Mouse (Mus musculus): ENCODE measurements around the gene Magi2. TPM values are rescaled to one million over a fixed set of nuclear protein-coding genes. Genes with fewer than 3 reads are reported as not detected.

Gene Magi2
- polyA plus RNA-seq, 1 experiment, result 1.6 TPM

DNA sequence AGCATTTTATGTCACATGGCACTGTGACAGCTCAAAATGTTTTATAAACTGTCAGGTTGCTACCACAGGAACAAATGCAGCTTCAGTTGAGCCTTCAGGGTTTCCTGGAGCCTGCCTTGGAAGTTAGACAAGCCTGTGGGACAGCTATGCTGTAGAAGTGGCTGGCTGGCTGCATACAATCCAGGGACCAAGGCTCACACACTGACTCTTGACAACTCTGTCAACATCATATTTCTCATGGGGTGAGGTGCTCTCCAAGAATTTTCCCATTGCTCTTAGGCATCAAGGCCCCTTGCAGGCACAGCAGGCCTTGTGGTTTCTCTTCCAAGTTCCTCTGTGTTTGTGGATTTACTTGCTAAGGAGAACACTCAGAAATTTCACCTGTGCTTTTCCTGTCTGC, 1107.7 kb downstream of the Magi2 start:
- no peak for DNase-seq
- Histone ChIP-seq H3K36me3 (ENCODE audit: control insufficient read depth, insufficient read depth, low read length) (no peaks in the 10 kb centered on the region), H3K4me3 (ENCODE audit: control insufficient read depth, insufficient read depth, low read length) (no peak overlapping the region), H3K27me3 (ENCODE audit: control insufficient read depth, insufficient read depth, low read length) (no peaks in the 10 kb centered on the region), H3K4me1 (replicated peaks; ENCODE audit: control insufficient read depth, insufficient read depth, low read length) (peaks cover 6% of the 10 kb centered on the region), H3K27ac (ENCODE audit: control insufficient read depth, insufficient read depth, low read length) (no peak overlapping the region; the same call in 1 of the 2 replicates)
- no peak for TF ChIP-seq POLR2A (IDR thresholded peaks at IDR 0.05; ENCODE audit: control insufficient read depth, extremely low read depth, insufficient read depth, low read length, poor library complexity)
- TF ChIP-seq CTCF (IDR thresholded peaks at IDR 0.05; ENCODE audit: borderline replicate concordance, control insufficient read depth, extremely low read depth, insufficient read depth, low read length, poor library complexity), result no peak

DNA sequence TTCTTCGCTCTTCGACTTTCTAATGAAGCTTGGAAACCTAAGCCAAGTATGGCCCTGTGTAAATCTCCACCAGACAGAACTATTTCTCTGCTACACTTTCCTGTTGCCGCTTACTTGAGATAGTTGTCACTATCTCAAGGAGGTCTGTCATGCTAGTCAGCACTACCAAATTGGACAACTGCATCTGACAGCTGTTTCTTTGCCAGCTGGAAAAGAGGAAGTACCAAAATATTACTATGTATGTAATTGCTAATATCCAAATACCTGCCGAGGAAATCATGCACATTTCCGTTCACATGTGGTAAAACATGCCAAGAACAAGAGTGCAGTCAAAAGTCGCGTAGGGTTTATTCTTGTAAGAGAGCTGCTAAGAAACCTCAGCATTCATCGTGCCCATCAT, 1126.1 kb downstream of the Magi2 start:
- 52% methylated on average over 8 of the region's 8 CpGs for WGBS
- Histone ChIP-seq H3K27me3 (ENCODE audit: control insufficient read depth, insufficient read depth, low read length) (no peaks in the 10 kb centered on the region), H3K4me1 (replicated peaks; ENCODE audit: control insufficient read depth, insufficient read depth, low read length) (no peaks in the 10 kb centered on the region), H3K36me3 (ENCODE audit: control insufficient read depth, insufficient read depth, low read length) (no peaks in the 10 kb centered on the region), H3K27ac (ENCODE audit: control insufficient read depth, insufficient read depth, low read length) (no peak overlapping the region), H3K4me3 (ENCODE audit: control insufficient read depth, insufficient read depth, low read length) (no peak overlapping the region)
- TF ChIP-seq CTCF (IDR thresholded peaks at IDR 0.05; ENCODE audit: borderline replicate concordance, control insufficient read depth, extremely low read depth, insufficient read depth, low read length, poor library complexity) (no peak), POLR2A (IDR thresholded peaks at IDR 0.05; ENCODE audit: control insufficient read depth, extremely low read depth, insufficient read depth, low read length, poor library complexity) (no peak)
- no peak for DNase-seq

DNA sequence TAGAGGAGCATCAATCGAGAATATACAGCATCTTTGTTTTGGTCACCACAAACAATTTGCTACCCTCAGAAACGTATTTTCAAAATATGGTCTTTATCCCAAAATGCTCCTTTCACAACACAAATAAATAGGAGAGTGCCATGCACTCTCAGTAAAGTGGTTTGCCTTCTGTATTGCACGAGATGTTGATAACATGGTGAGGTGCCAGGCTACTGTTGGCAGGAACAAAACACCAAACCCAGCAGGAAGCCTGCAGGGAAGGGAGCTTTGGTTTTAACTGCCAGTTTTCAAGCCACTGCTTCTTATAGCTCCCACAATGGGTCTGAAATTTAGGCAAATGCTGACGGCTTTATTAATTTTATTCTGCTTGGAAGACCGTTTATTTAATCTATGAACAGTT, 1131.6 kb downstream of the Magi2 start:
- Histone ChIP-seq H3K27me3 (ENCODE audit: control insufficient read depth, insufficient read depth, low read length) (no peaks in the 10 kb centered on the region), H3K36me3 (ENCODE audit: control insufficient read depth, insufficient read depth, low read length) (no peaks in the 10 kb centered on the region), H3K27ac (ENCODE audit: control insufficient read depth, insufficient read depth, low read length) (no peak overlapping the region), H3K4me3 (ENCODE audit: control insufficient read depth, insufficient read depth, low read length) (no peak overlapping the region), H3K4me1 (replicated peaks; ENCODE audit: control insufficient read depth, insufficient read depth, low read length) (no peaks in the 10 kb centered on the region)
- DNase-seq, result no peak
- TF ChIP-seq CTCF (IDR thresholded peaks at IDR 0.05; ENCODE audit: borderline replicate concordance, control insufficient read depth, extremely low read depth, insufficient read depth, low read length, poor library complexity) (no peak), POLR2A (IDR thresholded peaks at IDR 0.05; ENCODE audit: control insufficient read depth, extremely low read depth, insufficient read depth, low read length, poor library complexity) (no peak)
- WGBS, result 43% methylated on average over 5 of the region's 5 CpGs

DNA sequence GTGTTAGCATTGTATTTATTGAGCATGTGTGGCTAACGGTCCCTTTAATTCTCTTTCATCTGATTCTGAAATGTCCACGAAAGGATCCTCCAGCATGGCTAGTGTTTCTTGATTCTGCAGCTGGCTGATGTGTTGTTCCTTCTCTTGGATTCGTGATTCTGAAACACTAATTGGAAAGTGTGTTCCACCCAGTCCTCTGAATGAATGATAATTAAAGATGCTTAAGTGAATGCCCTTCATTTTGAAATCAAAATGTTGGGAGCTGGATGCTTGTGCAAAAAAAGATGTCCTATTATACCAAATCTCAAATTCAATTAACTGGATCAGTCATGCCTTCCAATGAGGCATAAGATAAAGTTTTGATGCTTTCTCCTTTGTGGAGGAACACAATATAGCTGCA, 1132.2 kb downstream of the Magi2 start:
- H3K4me1 ChIP-seq (replicated peaks; ENCODE audit: control insufficient read depth, insufficient read depth, low read length), result no peaks in the 10 kb centered on the region
- TF ChIP-seq POLR2A (IDR thresholded peaks at IDR 0.05; ENCODE audit: control insufficient read depth, extremely low read depth, insufficient read depth, low read length, poor library complexity), result no peak
- no peak for TF ChIP-seq CTCF (IDR thresholded peaks at IDR 0.05; ENCODE audit: borderline replicate concordance, control insufficient read depth, extremely low read depth, insufficient read depth, low read length, poor library complexity)
- 79% methylated on average over 3 of the region's 3 CpGs for WGBS

DNA sequence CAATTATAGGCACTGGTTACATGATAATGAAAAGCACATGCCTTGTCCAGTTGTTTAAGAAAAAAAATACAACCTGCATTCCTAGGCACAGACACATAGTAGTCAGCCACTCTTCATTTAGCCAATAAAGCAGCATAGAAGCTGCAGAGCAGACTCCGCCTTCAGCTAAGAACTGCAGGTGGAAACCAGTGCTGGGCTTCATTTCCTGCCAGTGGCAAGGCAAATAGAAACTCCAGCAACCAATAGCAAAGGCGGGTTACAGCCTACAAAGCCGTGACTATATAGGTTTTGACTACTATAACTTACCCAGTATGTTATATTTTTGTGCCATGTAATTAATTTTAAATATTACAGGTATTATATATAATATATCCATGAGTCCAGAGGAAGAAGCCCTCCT, 1135.3 kb downstream of the Magi2 start:
- 20% methylated on average over 3 of the region's 3 CpGs for WGBS

More for the DNA sequence above, 1132.2 kb downstream of the Magi2 start:
- Histone ChIP-seq H3K27ac (ENCODE audit: control insufficient read depth, insufficient read depth, low read length) (no peak overlapping the region), H3K4me3 (ENCODE audit: control insufficient read depth, insufficient read depth, low read length) (no peak overlapping the region), H3K27me3 (ENCODE audit: control insufficient read depth, insufficient read depth, low read length) (no peaks in the 10 kb centered on the region), H3K36me3 (ENCODE audit: control insufficient read depth, insufficient read depth, low read length) (no peaks in the 10 kb centered on the region)
- no peak for DNase-seq

DNA sequence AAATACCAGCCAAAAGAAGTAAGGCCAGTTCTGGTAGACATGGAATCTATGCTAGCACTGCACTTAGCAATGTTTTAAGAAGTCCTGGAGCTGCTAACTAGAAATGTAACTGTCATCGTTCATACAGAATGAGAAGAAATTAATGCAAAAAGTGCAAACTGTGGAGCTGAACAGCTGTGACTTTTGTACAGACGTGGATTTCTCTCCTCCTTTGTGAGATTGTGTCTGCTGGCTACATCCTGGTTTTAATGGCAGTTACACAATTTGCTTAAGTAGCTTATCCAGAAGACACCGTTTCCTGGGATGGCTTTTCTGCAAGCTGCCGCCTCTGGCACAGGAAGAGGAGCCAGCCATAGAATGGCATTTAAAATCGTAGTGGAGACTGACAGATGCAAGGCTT, 1136.4 kb downstream of the Magi2 start:
- H3K4me1 ChIP-seq (replicated peaks; ENCODE audit: control insufficient read depth, insufficient read depth, low read length), result no peaks in the 10 kb centered on the region
- no peaks in the 10 kb centered on the region for H3K36me3 ChIP-seq (ENCODE audit: control insufficient read depth, insufficient read depth, low read length)
- WGBS, result 95% methylated on average over 5 of the region's 5 CpGs
- no peak overlapping the region for H3K4me3 ChIP-seq (ENCODE audit: control insufficient read depth, insufficient read depth, low read length)
- no peak overlapping the region for H3K27ac ChIP-seq (ENCODE audit: control insufficient read depth, insufficient read depth, low read length)
- H3K27me3 ChIP-seq (ENCODE audit: control insufficient read depth, insufficient read depth, low read length), result no peaks in the 10 kb centered on the region
- TF ChIP-seq POLR2A (IDR thresholded peaks at IDR 0.05; ENCODE audit: control insufficient read depth, extremely low read depth, insufficient read depth, low read length, poor library complexity) (no peak), CTCF (IDR thresholded peaks at IDR 0.05; ENCODE audit: borderline replicate concordance, control insufficient read depth, extremely low read depth, insufficient read depth, low read length, poor library complexity) (no peak)
- DNase-seq, result no peak

More for the DNA sequence above, 1135.3 kb downstream of the Magi2 start:
- DNase-seq, result peak; percentile 24
- TF ChIP-seq POLR2A (IDR thresholded peaks at IDR 0.05; ENCODE audit: control insufficient read depth, extremely low read depth, insufficient read depth, low read length, poor library complexity) (no peak), CTCF (IDR thresholded peaks at IDR 0.05; ENCODE audit: borderline replicate concordance, control insufficient read depth, extremely low read depth, insufficient read depth, low read length, poor library complexity) (no peak)
- Histone ChIP-seq H3K27me3 (ENCODE audit: control insufficient read depth, insufficient read depth, low read length) (no peaks in the 10 kb centered on the region), H3K4me1 (replicated peaks; ENCODE audit: control insufficient read depth, insufficient read depth, low read length) (no peaks in the 10 kb centered on the region), H3K4me3 (ENCODE audit: control insufficient read depth, insufficient read depth, low read length) (no peak overlapping the region), H3K36me3 (ENCODE audit: control insufficient read depth, insufficient read depth, low read length) (no peaks in the 10 kb centered on the region), H3K27ac (ENCODE audit: control insufficient read depth, insufficient read depth, low read length) (no peak overlapping the region)

DNA sequence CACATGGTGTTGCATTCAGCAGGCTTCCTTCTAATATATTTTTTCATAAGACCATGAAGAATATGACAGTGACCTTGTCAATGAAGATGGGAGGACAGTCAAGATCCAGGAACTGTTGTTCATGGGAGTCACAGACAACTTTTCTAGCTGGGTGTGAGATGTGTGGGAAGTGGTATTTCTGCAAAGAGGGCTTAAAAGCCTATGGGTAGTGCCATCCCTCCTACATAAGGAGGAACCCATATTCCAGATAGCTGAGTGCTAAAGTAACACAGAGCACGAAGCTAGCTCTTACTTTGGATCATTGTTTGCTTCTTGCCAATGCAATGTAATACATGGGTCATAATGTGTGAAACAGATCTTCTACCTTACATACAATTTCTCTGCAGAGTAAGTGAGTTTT, 1146.8 kb downstream of the Magi2 start:
- TF ChIP-seq POLR2A (IDR thresholded peaks at IDR 0.05; ENCODE audit: control insufficient read depth, extremely low read depth, insufficient read depth, low read length, poor library complexity) (no peak), CTCF (IDR thresholded peaks at IDR 0.05; ENCODE audit: borderline replicate concordance, control insufficient read depth, extremely low read depth, insufficient read depth, low read length, poor library complexity) (no peak)
- no peak for DNase-seq
- 96% methylated on average over 1 of the region's 1 CpGs for WGBS

More for the DNA sequence above, 1146.8 kb downstream of the Magi2 start:
- Histone ChIP-seq H3K36me3 (ENCODE audit: control insufficient read depth, insufficient read depth, low read length) (no peaks in the 10 kb centered on the region), H3K27ac (ENCODE audit: control insufficient read depth, insufficient read depth, low read length) (no peak overlapping the region), H3K4me1 (replicated peaks; ENCODE audit: control insufficient read depth, insufficient read depth, low read length) (no peaks in the 10 kb centered on the region), H3K4me3 (ENCODE audit: control insufficient read depth, insufficient read depth, low read length) (no peak overlapping the region), H3K27me3 (ENCODE audit: control insufficient read depth, insufficient read depth, low read length) (no peaks in the 10 kb centered on the region)

Measured in thymus, adult 2 months (tissue).